Mouse (Mus musculus): Measurements from ENCODE around the gene D930048N14Rik. TPM values are rescaled to one million over a fixed set of nuclear protein-coding genes. Genes with fewer than 3 reads are reported as not detected.

Gene D930048N14Rik
- polyA plus RNA-seq, 1 experiment from 2014 or later, result 1.2 TPM

DNA sequence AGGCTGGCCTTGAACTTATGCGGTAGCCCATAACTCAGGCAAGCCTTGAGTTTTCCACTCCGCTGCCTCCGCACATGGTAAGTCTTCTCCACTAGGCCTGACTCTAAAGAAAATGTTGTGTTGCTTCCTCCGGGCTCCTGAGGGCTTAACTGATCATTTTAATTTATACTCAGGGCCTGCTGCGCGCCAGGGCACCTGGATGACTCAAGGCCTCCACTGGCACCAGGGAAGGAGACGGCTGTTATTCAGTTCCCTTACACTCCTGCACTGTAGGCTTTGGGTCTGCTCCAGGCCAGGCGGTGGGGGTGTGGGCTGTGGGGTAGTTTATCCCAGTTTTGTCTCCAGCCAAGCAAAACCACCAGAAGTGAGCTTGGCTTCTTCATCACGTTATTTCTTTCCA lies 22.5 kb downstream of the D930048N14Rik start:
- Histone ChIP-seq H3K27me3 (ENCODE audit: control insufficient read depth, insufficient read depth, low read depth, low read length) (no peaks in the 10 kb centered on the region), H3K4me2 (ENCODE audit: low read length) (no peak overlapping the region), H3K27ac (ENCODE audit: low read length) (no peak overlapping the region), H3K4me3 (ENCODE audit: low read depth, low read length) (no peak overlapping the region), H3K9ac (ENCODE audit: low read depth, low read length) (no peak overlapping the region), H3K9me3 (replicated peaks; ENCODE audit: control insufficient read depth, low read length, poor library complexity, severe bottlenecking) (no peaks in the 10 kb centered on the region), H3K36me3 (ENCODE audit: control insufficient read depth, insufficient read depth, low read length) (no peaks in the 10 kb centered on the region), H3K4me1 (ENCODE audit: control insufficient read depth, insufficient read depth, low read length) (no peaks in the 10 kb centered on the region)
- no peak for ATAC-seq
- WGBS, result 88% methylated on average over 9 of the region's 9 CpGs

DNA sequence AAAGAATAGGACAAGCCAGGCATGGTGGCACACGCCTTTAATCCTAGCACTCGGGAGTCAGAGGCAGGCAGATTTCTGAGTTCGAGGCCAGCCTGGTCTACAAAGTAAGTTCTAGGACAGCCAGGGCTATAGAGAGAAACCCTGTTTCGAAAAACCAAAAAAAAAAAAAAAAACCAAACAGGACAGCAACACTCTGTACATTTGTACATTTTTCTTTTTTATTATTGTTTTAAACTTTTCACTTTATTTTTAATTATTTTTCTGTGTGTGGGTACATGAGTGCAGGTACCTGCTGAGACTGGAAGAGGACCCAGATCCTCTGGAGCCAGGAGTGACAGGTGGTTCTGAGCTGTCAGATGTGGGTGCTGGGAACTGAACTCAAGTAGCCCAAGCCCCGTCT lies 24.6 kb downstream of the D930048N14Rik start:
- Histone ChIP-seq H3K27me3 (ENCODE audit: control insufficient read depth, insufficient read depth, low read depth, low read length) (no peaks in the 10 kb centered on the region), H3K9me3 (replicated peaks; ENCODE audit: control insufficient read depth, low read length, poor library complexity, severe bottlenecking) (no peaks in the 10 kb centered on the region), H3K4me2 (ENCODE audit: low read length) (no peak overlapping the region), H3K36me3 (ENCODE audit: control insufficient read depth, insufficient read depth, low read length) (no peaks in the 10 kb centered on the region), H3K9ac (ENCODE audit: low read depth, low read length) (no peak overlapping the region), H3K4me3 (ENCODE audit: low read depth, low read length) (no peak overlapping the region), H3K27ac (ENCODE audit: low read length) (no peak overlapping the region), H3K4me1 (ENCODE audit: control insufficient read depth, insufficient read depth, low read length) (no peaks in the 10 kb centered on the region)
- ATAC-seq, result no peak
- 78% methylated on average over 5 of the region's 5 CpGs for WGBS

DNA sequence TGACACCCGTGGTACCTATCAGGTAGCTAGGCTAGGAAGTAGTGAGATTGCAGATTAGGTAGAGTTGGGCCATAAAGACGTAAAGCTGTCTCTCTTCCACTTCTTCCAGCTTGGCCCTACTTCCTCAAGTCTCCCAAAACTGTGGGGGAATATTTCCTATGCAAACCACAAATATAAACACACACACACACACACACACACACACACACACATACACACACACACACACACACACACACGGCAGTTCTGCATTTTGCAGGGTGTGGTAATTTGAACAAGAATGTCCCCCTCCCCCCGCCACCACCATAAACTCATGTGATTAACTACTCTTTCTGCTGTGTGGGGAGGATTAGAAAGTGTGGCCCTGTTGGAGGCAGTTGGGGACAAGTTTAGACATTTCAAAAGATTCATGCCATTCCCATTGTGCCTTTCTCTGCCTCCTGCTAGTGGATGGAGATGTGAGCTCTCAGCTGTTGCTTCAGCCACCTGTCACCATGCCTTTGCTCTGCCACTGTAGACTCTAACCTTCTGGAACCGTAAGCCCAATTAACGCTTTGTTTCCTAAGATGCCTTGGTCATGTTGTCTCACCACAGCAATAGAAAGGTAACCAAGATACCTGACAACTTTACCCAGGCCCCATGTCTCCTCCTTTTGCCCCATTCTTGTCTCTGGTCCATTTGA lies 27.1 kb downstream of the D930048N14Rik start:
- Histone ChIP-seq H3K27ac (ENCODE audit: low read length) (no peak overlapping the region), H3K9ac (ENCODE audit: low read depth, low read length) (no peak overlapping the region), H3K4me1 (ENCODE audit: control insufficient read depth, insufficient read depth, low read length) (no peaks in the 10 kb centered on the region), H3K9me3 (replicated peaks; ENCODE audit: control insufficient read depth, low read length, poor library complexity, severe bottlenecking) (no peaks in the 10 kb centered on the region), H3K4me2 (ENCODE audit: low read length) (no peak overlapping the region), H3K36me3 (ENCODE audit: control insufficient read depth, insufficient read depth, low read length) (no peaks in the 10 kb centered on the region), H3K4me3 (ENCODE audit: low read depth, low read length) (no peak overlapping the region), H3K27me3 (ENCODE audit: control insufficient read depth, insufficient read depth, low read depth, low read length) (no peaks in the 10 kb centered on the region)
- WGBS, result 73% methylated on average over 6 of the region's 6 CpGs
- no peak for ATAC-seq

DNA sequence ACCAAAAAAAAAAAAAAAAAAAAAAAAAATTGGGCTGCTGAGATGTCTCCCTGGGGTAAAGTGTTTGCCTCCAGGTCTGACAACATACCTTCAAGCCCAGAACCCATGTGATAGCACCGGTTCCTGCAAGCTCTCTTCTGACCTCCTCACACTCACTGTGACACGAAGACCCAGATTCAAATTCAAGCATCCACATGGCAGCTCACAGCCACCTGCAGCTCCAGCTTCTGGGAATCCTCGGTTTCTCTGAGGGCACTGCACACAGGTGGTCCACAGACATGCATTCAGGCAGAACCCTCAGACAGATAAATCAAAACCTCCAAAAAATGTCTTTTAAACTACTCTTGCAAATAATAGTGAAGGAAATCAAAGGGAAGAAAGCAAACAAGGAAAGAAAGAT lies 28.7 kb downstream of the D930048N14Rik start:
- Histone ChIP-seq H3K4me2 (ENCODE audit: low read length) (no peak overlapping the region), H3K4me3 (ENCODE audit: low read depth, low read length) (no peak overlapping the region), H3K4me1 (ENCODE audit: control insufficient read depth, insufficient read depth, low read length) (no peaks in the 10 kb centered on the region), H3K27ac (ENCODE audit: low read length) (no peak overlapping the region), H3K36me3 (ENCODE audit: control insufficient read depth, insufficient read depth, low read length) (no peaks in the 10 kb centered on the region), H3K9me3 (replicated peaks; ENCODE audit: control insufficient read depth, low read length, poor library complexity, severe bottlenecking) (no peaks in the 10 kb centered on the region), H3K27me3 (ENCODE audit: control insufficient read depth, insufficient read depth, low read depth, low read length) (no peaks in the 10 kb centered on the region), H3K9ac (ENCODE audit: low read depth, low read length) (no peak overlapping the region)
- no peak for ATAC-seq
- WGBS, result 75% methylated on average over 3 of the region's 3 CpGs

DNA sequence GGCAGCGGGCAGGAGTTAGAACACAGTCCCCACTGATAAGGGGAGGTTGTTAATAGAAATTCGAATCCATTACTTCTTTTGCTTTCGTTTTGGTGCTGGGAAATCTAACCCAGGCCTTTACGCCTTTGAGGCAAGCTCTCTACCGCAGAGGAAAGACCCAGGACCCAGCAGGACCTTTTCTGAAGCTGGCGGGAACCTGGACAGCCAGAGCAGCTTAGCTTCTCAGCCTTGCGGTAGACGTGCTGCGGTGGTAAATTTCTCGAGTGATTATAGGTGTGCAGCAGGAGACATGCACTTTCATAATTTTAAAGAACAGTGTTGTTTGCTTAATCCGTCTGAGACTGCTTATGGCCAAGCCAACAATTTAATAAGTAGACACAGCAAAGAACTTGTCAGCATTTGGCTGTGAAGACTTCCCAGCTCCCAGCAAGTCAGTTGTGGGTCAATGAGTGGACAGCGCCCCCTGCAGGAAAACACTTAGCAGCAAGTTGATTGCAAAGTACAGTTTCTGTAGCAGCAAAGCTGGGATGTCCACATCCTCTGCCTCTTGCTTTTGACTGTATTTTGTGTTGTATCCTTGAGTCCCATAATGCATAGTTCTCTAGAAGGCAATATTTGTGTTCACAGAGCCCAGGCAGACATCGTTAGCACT lies 30.7 kb downstream of the D930048N14Rik start:
- Histone ChIP-seq H3K27ac (ENCODE audit: low read length) (no peak overlapping the region), H3K27me3 (ENCODE audit: control insufficient read depth, insufficient read depth, low read depth, low read length) (no peaks in the 10 kb centered on the region), H3K4me1 (ENCODE audit: control insufficient read depth, insufficient read depth, low read length) (no peaks in the 10 kb centered on the region), H3K4me3 (ENCODE audit: low read depth, low read length) (no peak overlapping the region), H3K4me2 (ENCODE audit: low read length) (0 out of 2 replicates have a peak overlapping the region, but pooled peaks have one; percentile 5), H3K36me3 (ENCODE audit: control insufficient read depth, insufficient read depth, low read length) (peaks cover 3% of the 10 kb centered on the region; the same call in 1 of the 2 replicates), H3K9me3 (replicated peaks; ENCODE audit: control insufficient read depth, low read length, poor library complexity, severe bottlenecking) (no peaks in the 10 kb centered on the region), H3K9ac (ENCODE audit: low read depth, low read length) (no peak overlapping the region)
- WGBS, result 29% methylated on average over 13 of the region's 13 CpGs
- ATAC-seq, result 0 out of 2 replicates have a peak, but pooled peaks have one; percentile 32

DNA sequence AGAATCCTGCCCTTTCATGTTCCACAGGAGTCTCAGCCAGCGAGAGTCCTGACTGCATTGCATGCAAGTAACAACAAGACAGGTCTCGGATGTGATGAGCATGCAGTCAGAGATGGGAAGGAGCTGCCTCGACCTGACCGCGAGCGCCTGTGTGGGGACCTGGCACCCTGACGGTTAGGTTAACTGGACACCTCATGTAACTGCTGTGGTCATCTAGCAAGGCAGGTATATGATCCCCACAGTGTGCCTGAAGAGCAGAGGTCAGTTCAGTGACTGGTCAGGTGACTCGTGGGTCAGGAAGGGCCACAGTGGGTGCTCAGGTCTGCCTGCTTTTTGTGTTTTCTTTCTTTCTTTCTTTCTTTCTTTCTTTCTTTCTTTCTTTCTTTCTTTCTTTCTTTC lies 31.2 kb downstream of the D930048N14Rik start:
- no peak overlapping the region for H3K27ac ChIP-seq (ENCODE audit: low read length)
- WGBS, result 46% methylated on average over 8 of the region's 8 CpGs
- H3K9ac ChIP-seq (ENCODE audit: low read depth, low read length), result no peak overlapping the region
- no peaks in the 10 kb centered on the region for H3K9me3 ChIP-seq (replicated peaks; ENCODE audit: control insufficient read depth, low read length, poor library complexity, severe bottlenecking)
- ATAC-seq, result no peak
- no peaks in the 10 kb centered on the region for H3K27me3 ChIP-seq (ENCODE audit: control insufficient read depth, insufficient read depth, low read depth, low read length)
- no peak overlapping the region for H3K4me3 ChIP-seq (ENCODE audit: low read depth, low read length)
- no peak overlapping the region for H3K4me2 ChIP-seq (ENCODE audit: low read length)
- peaks cover 3% of the 10 kb centered on the region; the same call in 1 of the 2 replicates for H3K36me3 ChIP-seq (ENCODE audit: control insufficient read depth, insufficient read depth, low read length)
- H3K4me1 ChIP-seq (ENCODE audit: control insufficient read depth, insufficient read depth, low read length), result peaks cover 2% of the 10 kb centered on the region; the same call in 1 of the 2 replicates

DNA sequence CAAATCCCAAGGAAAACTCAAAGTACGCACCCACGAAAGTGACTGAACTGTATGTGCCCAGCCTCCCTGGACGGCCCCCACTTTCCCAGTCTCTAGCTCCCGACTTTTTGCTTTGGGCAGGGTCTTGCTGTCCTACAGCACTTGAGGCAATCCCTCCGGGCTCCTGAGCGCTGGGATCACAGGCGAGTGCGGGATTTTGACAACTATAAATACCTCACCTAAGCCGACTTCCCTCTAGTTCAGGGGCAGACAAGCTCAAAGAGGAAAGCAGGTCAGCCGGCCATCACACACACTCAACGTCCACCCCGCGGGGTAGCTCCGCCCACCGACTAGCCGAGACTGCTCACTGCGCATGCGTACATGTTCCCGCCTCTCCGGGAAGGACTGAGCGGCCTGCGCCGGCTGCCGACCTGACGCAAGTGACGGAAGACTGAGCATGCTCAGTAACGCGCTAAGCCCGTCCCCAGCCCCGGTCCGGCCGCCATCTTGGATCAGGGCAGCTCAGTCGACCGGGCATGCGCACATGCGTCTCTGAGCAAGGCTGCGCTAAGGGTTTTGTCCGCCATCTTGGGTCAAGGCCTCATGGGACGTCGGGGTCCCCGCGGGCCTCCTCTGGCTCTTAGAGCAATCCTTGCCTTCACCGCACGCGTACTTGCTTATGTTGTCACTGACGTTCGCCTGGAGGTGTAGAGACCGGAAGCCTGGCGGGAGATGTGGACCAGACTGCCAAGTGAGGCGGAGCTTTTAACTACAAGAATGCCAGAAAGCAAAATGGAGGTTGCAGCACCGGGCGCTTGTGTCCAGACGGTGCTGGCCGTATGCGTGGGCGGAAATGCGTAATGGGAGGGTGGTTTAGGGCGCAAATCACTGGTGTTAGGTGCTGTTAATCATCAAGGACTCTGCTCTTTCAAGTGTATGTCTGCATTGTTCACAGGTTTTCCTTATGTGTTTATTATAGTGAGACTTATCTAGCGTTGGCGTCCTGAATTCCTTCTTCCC lies 37.9 kb downstream of the D930048N14Rik start, which contains the start of gene 0610009B22Rik:
Gene 0610009B22Rik (minus strand): TSS at position 545 of the 999 bp plus-strand sequence.
- H3K27me3 ChIP-seq (ENCODE audit: control insufficient read depth, insufficient read depth, low read depth, low read length), result no peaks in the 10 kb centered on the region
- peak within 1 kb of the TSS; percentile 64 for H3K4me3 ChIP-seq (ENCODE audit: low read depth, low read length)
- H3K36me3 ChIP-seq (ENCODE audit: control insufficient read depth, insufficient read depth, low read length), result peaks cover 6% of the 10 kb centered on the region; the same call in 1 of the 2 replicates
- peak within 1 kb of the TSS; percentile 89 for H3K9ac ChIP-seq (ENCODE audit: low read depth, low read length)
- ATAC-seq, result peak; percentile 99
- peak within 1 kb of the TSS; percentile 100 for H3K27ac ChIP-seq (ENCODE audit: low read length)
- WGBS, result under 1% methylated on average over 60 of the region's 60 CpGs
- peaks cover 12% of the 10 kb centered on the region for H3K4me1 ChIP-seq (ENCODE audit: control insufficient read depth, insufficient read depth, low read length)
- peak within 1 kb of the TSS; percentile 94 for H3K4me2 ChIP-seq (ENCODE audit: low read length)
- no peaks in the 10 kb centered on the region for H3K9me3 ChIP-seq (replicated peaks; ENCODE audit: control insufficient read depth, low read length, poor library complexity, severe bottlenecking)

DNA sequence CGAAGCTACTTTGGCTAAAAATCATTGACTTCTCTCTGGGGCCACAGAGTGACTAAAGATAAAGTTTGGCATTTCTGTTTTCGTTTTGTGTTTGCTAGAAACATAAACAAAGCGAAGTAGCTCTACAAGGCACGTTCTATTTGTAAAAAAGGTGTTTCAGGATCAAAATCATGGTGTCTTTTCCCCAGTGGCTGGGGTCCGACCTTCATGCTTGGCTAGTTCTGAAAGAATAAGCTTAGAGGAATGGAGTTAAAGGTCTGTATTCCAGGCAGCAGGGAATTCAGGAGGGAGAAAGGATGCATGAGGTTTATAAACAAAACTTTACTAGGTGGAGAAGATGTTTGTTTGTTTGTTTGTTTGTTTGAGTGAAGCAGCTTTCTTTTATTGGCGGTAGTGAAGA lies 38.6 kb downstream of the D930048N14Rik start:
- Histone ChIP-seq H3K9ac (ENCODE audit: low read depth, low read length) (peak overlapping the region; percentile 89), H3K4me1 (ENCODE audit: control insufficient read depth, insufficient read depth, low read length) (peaks cover 12% of the 10 kb centered on the region)
- ATAC-seq, result no peak

More for the DNA sequence above, 38.6 kb downstream of the D930048N14Rik start:
- peak overlapping the region; percentile 94 for H3K4me2 ChIP-seq (ENCODE audit: low read length)
- H3K36me3 ChIP-seq (ENCODE audit: control insufficient read depth, insufficient read depth, low read length), result peaks cover 6% of the 10 kb centered on the region; the same call in 1 of the 2 replicates
- H3K27ac ChIP-seq (ENCODE audit: low read length), result peak overlapping the region; percentile 100
- H3K4me3 ChIP-seq (ENCODE audit: low read depth, low read length), result peak overlapping the region; percentile 64
- no peaks in the 10 kb centered on the region for H3K27me3 ChIP-seq (ENCODE audit: control insufficient read depth, insufficient read depth, low read depth, low read length)
- H3K9me3 ChIP-seq (replicated peaks; ENCODE audit: control insufficient read depth, low read length, poor library complexity, severe bottlenecking), result no peaks in the 10 kb centered on the region
- 22% methylated on average over 6 of the region's 6 CpGs for WGBS
